Mouse (Mus musculus) induced T-regulatory cell, adult 2 months (primary cell): ENCODE results near the gene Vps35l.

Experiments used
- DNase-seq: peaks from one replicate; pipeline ENCODE4 v3.0.0-alpha.2; 2012; ENCODE audit warnings: low read depth

The Vps35l gene

GRCm38 (mm10) chr7:118739975-118740531 is at the start of gene Vps35l:
TSS of gene Vps35l (plus strand) at chr7:118740226.
- DNase-seq, result peak; percentile 93

- DNase-seq, result no peak
Measured at GRCm38 (mm10) chr7:118691287-118691686, 48.7 kb upstream of the Vps35l start.

GRCm38 (mm10) chr7:118696146-118696545 is 43.9 kb upstream of the Vps35l start:
- no peak for DNase-seq

- no peak for DNase-seq
Measured at GRCm38 (mm10) chr7:118697168-118697567, 42.9 kb upstream of the Vps35l start.

- DNase-seq, result no peak
Measured at GRCm38 (mm10) chr7:118698882-118699281, 41.1 kb upstream of the Vps35l start.

- DNase-seq, result no peak
Measured at GRCm38 (mm10) chr7:118703144-118703561, 36.9 kb upstream of the Vps35l start.

- peak; percentile 40 for DNase-seq
Measured at GRCm38 (mm10) chr7:118704001-118704850, 35.8 kb upstream of the Vps35l start.

- peak; percentile 89 for DNase-seq
Measured at GRCm38 (mm10) chr7:118705101-118705961, 34.7 kb upstream of the Vps35l start, which contains the start of gene Gde1. TSS of gene Gde1 (minus strand) at chr7:118705778.

- no peak for DNase-seq
Measured at GRCm38 (mm10) chr7:118706051-118706450, 34.0 kb upstream of the Vps35l start.

- DNase-seq, result no peak
Measured at GRCm38 (mm10) chr7:118706488-118706887, 33.5 kb upstream of the Vps35l start.

- DNase-seq, result no peak
Measured at GRCm38 (mm10) chr7:118707216-118707615, 32.8 kb upstream of the Vps35l start.

GRCm38 (mm10) chr7:118708002-118708401 is 32.0 kb upstream of the Vps35l start:
- DNase-seq, result no peak

GRCm38 (mm10) chr7:118710776-118711175 is 29.2 kb upstream of the Vps35l start:
- DNase-seq, result no peak

- peak; percentile 96 for DNase-seq
Measured at GRCm38 (mm10) chr7:118712228-118713173, 27.5 kb upstream of the Vps35l start, which contains the start of gene Ccp110. TSS of gene Ccp110 (plus strand) at chr7:118712552.

- DNase-seq, result no peak
Measured at GRCm38 (mm10) chr7:118714873-118715272, 25.2 kb upstream of the Vps35l start.

GRCm38 (mm10) chr7:118718066-118718465 is 22.0 kb upstream of the Vps35l start:
- DNase-seq, result no peak

- DNase-seq, result no peak
Measured at GRCm38 (mm10) chr7:118723927-118724326, 16.1 kb upstream of the Vps35l start.

GRCm38 (mm10) chr7:118725459-118725858 is 14.6 kb upstream of the Vps35l start:
- DNase-seq, result no peak

- DNase-seq, result no peak
Measured at GRCm38 (mm10) chr7:118728846-118729587, 11.0 kb upstream of the Vps35l start.

- DNase-seq, result no peak
Measured at GRCm38 (mm10) chr7:118731781-118732180, 8.2 kb upstream of the Vps35l start.
